Mouse (Mus musculus): ENCODE measurements around the gene Gata2. TPM values are rescaled to one million over a fixed set of nuclear protein-coding genes. Genes with fewer than 3 reads are reported as not detected.

Gene Gata2
- polyA plus RNA-seq, 1 experiment from 2014 or later, result 68.9 TPM

DNA sequence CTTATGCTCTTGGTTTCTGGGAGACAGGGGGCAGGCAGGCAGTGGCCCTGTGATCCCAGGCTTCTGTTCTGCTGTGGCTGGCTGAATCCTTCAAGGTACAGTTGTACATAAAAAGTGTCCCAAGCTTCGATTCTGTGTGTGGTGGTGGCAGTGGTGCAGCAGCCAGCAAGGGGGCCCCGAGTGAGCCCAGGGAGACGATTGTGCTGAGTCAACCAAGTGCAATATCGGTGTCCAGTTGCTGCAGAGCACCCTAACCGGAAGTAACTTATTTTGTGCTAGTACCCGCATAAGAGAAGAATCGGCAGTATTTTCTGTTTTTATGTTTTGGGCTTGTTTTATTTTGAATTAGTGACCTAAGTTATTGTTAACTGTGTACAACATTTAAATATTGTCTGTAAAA, 12.9 kb downstream of the Gata2 start:
- no peak overlapping the region for H3K4me3 ChIP-seq (ENCODE audit: low read length)
- H3K36me3 ChIP-seq (ENCODE audit: insufficient read depth, low read length), result no peaks in the 10 kb centered on the region
- no peaks in the 10 kb centered on the region for H3K9me3 ChIP-seq (ENCODE audit: low read length)
- no peak overlapping the region for H3K27ac ChIP-seq (ENCODE audit: low read length)
- H3K4me1 ChIP-seq (ENCODE audit: insufficient read depth, low read length), result peaks cover 31% of the 10 kb centered on the region
- no peak for ATAC-seq (ENCODE audit: low FRiP score, low TSS enrichment)
- 45% methylated on average over 7 of the region's 7 CpGs for WGBS
- H3K27me3 ChIP-seq (ENCODE audit: insufficient read depth, low read length), result peaks cover 52% of the 10 kb centered on the region
- H3K4me2 ChIP-seq (replicated peaks; ENCODE audit: low read depth, low read length), result no peak overlapping the region
- no peak overlapping the region for H3K9ac ChIP-seq (replicated peaks; ENCODE audit: low read length)

DNA sequence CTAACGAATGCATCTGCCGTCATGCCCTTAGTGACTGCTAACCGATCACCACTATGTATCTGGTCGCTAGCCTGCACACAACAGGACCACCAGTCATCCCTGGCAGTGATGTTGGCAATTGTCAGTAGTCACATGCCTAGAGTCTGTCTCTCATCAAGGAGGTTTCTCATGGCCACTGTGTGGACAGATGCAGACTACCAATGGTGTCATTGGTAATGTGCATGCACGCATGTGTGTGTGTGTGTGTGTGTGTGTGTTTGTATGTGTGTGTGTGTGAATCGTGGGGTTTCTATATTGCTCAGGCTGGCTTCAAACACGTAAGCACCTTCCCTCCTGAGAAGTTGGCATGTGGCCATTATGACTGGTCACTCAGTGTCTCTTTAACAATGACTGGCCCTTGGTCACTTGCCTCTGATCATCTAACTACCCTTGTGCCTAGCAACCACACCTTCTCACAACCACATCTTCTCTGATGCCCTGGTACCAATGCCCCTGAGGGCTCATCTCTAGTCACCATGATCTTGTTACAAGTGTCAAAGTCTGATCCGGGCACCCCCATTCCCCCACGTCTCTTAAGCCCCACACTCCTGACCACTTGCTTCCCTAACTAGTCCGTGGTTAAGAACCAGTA, 13.8 kb downstream of the Gata2 start:
- ATAC-seq (ENCODE audit: low FRiP score, low TSS enrichment), result no peak
- Histone ChIP-seq H3K4me2 (replicated peaks; ENCODE audit: low read depth, low read length) (no peak overlapping the region), H3K4me1 (ENCODE audit: insufficient read depth, low read length) (peaks cover 27% of the 10 kb centered on the region), H3K27ac (ENCODE audit: low read length) (no peak overlapping the region), H3K27me3 (ENCODE audit: insufficient read depth, low read length) (peaks cover 43% of the 10 kb centered on the region), H3K36me3 (ENCODE audit: insufficient read depth, low read length) (no peaks in the 10 kb centered on the region), H3K4me3 (ENCODE audit: low read length) (no peak overlapping the region), H3K9ac (replicated peaks; ENCODE audit: low read length) (no peak overlapping the region), H3K9me3 (ENCODE audit: low read length) (no peaks in the 10 kb centered on the region)
- 88% methylated on average over 10 of the region's 10 CpGs for WGBS

- WGBS, result 92% methylated on average over 3 of the region's 3 CpGs
- H3K9me3 ChIP-seq (ENCODE audit: low read length), result no peaks in the 10 kb centered on the region
- no peak overlapping the region for H3K4me2 ChIP-seq (replicated peaks; ENCODE audit: low read depth, low read length)
- peaks cover 21% of the 10 kb centered on the region for H3K4me1 ChIP-seq (ENCODE audit: insufficient read depth, low read length)
- H3K36me3 ChIP-seq (ENCODE audit: insufficient read depth, low read length), result no peaks in the 10 kb centered on the region
- H3K27ac ChIP-seq (ENCODE audit: low read length), result no peak overlapping the region
- H3K9ac ChIP-seq (replicated peaks; ENCODE audit: low read length), result no peak overlapping the region
- no peak overlapping the region for H3K4me3 ChIP-seq (ENCODE audit: low read length)
- no peak for ATAC-seq (ENCODE audit: low FRiP score, low TSS enrichment)
- H3K27me3 ChIP-seq (ENCODE audit: insufficient read depth, low read length), result peaks cover 40% of the 10 kb centered on the region
Measured at GRCm38 (mm10) chr6:88208321-88208720, 14.6 kb downstream of the Gata2 start.

- ATAC-seq (ENCODE audit: low FRiP score, low TSS enrichment), result no peak
- H3K27ac ChIP-seq (ENCODE audit: low read length), result no peak overlapping the region
Measured at GRCm38 (mm10) chr6:88209453-88209852, 15.8 kb downstream of the Gata2 start.

GRCm38 (mm10) chr6:88210182-88210581, 16.5 kb downstream of the Gata2 start:
- Histone ChIP-seq H3K9ac (replicated peaks; ENCODE audit: low read length) (no peak overlapping the region), H3K4me1 (ENCODE audit: insufficient read depth, low read length) (peaks cover 4% of the 10 kb centered on the region; the same call in 1 of the 2 replicates), H3K27me3 (ENCODE audit: insufficient read depth, low read length) (peaks cover 22% of the 10 kb centered on the region), H3K27ac (ENCODE audit: low read length) (no peak overlapping the region), H3K9me3 (ENCODE audit: low read length) (0 out of 2 replicates have a peak, but pooled peaks cover 2% of the 10 kb centered on the region), H3K4me2 (replicated peaks; ENCODE audit: low read depth, low read length) (no peak overlapping the region), H3K36me3 (ENCODE audit: insufficient read depth, low read length) (no peaks in the 10 kb centered on the region), H3K4me3 (ENCODE audit: low read length) (no peak overlapping the region)
- no peak for ATAC-seq (ENCODE audit: low FRiP score, low TSS enrichment)
- 67% methylated on average over 3 of the region's 3 CpGs for WGBS

More at GRCm38 (mm10) chr6:88209453-88209852, 15.8 kb downstream of the Gata2 start:
- Histone ChIP-seq H3K9ac (replicated peaks; ENCODE audit: low read length) (no peak overlapping the region), H3K27me3 (ENCODE audit: insufficient read depth, low read length) (peaks cover 29% of the 10 kb centered on the region), H3K9me3 (ENCODE audit: low read length) (0 out of 2 replicates have a peak, but pooled peaks cover 1% of the 10 kb centered on the region), H3K36me3 (ENCODE audit: insufficient read depth, low read length) (no peaks in the 10 kb centered on the region), H3K4me1 (ENCODE audit: insufficient read depth, low read length) (peaks cover 11% of the 10 kb centered on the region; the same call in 1 of the 2 replicates), H3K4me2 (replicated peaks; ENCODE audit: low read depth, low read length) (no peak overlapping the region), H3K4me3 (ENCODE audit: low read length) (no peak overlapping the region)
- WGBS, result 81% methylated on average over 5 of the region's 5 CpGs

DNA sequence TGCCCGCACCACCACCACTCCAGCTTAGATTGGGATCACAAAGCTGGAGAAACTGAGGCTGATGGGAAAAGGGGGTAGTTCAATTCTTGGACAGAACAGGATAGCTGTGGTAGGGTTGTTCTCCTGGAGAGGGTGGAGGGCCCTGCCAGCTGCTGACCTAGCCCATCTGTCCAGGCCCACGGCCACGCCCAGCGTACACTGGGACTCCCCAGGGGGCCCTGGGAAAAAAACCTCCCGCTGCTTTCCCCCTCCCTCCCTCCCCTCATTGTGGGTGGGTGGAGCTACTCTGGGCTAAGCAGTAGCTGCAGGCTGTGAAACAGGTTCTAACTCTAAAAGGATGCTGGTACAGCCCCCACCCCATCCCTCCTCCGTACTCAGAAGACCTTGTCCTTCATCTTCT, 22.1 kb downstream of the Gata2 start:
- ATAC-seq (ENCODE audit: low FRiP score, low TSS enrichment), result peak; percentile 67

DNA sequence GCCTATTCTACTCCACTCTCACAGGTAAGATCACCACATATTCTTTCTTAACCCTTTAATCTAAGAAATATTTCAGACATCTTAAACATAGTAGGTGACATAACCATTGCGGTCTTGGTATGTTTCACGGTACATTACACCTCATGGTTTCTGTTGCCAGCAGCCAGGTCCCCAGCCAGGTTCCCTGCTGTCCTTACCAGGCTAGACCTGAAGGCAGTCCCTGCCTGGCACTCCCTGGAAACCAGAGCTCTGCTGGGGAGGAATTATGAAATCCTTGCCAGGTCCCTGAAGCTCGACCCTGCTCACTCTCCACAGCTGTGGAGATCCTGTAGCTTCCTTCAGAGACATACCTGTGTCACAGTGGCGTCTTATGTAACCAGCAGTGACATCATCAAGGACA, 22.5 kb downstream of the Gata2 start:
- H3K36me3 ChIP-seq (ENCODE audit: insufficient read depth, low read length), result no peaks in the 10 kb centered on the region
- no peaks in the 10 kb centered on the region for H3K4me1 ChIP-seq (ENCODE audit: insufficient read depth, low read length)
- 78% methylated on average over 4 of the region's 4 CpGs for WGBS
- H3K9ac ChIP-seq (replicated peaks; ENCODE audit: low read length), result no peak overlapping the region
- peaks cover 7% of the 10 kb centered on the region; the same call in 1 of the 2 replicates for H3K9me3 ChIP-seq (ENCODE audit: low read length)
- H3K4me2 ChIP-seq (replicated peaks; ENCODE audit: low read depth, low read length), result no peak overlapping the region
- no peaks in the 10 kb centered on the region for H3K27me3 ChIP-seq (ENCODE audit: insufficient read depth, low read length)
- 0 out of 2 replicates have a peak, but pooled peaks have one; percentile 39 for ATAC-seq (ENCODE audit: low FRiP score, low TSS enrichment)
- H3K27ac ChIP-seq (ENCODE audit: low read length), result peak overlapping the region; percentile 52; the same call in 1 of the 2 replicates
- no peak overlapping the region for H3K4me3 ChIP-seq (ENCODE audit: low read length)

More for the DNA sequence above, 22.1 kb downstream of the Gata2 start:
- no peaks in the 10 kb centered on the region for H3K4me1 ChIP-seq (ENCODE audit: insufficient read depth, low read length)
- WGBS, result 37% methylated on average over 6 of the region's 6 CpGs
- H3K4me2 ChIP-seq (replicated peaks; ENCODE audit: low read depth, low read length), result no peak overlapping the region
- H3K9ac ChIP-seq (replicated peaks; ENCODE audit: low read length), result no peak overlapping the region
- no peak overlapping the region for H3K27ac ChIP-seq (ENCODE audit: low read length)
- no peaks in the 10 kb centered on the region for H3K27me3 ChIP-seq (ENCODE audit: insufficient read depth, low read length)
- H3K4me3 ChIP-seq (ENCODE audit: low read length), result no peak overlapping the region
- no peaks in the 10 kb centered on the region for H3K36me3 ChIP-seq (ENCODE audit: insufficient read depth, low read length)
- H3K9me3 ChIP-seq (ENCODE audit: low read length), result peaks cover 7% of the 10 kb centered on the region; the same call in 1 of the 2 replicates

- H3K27me3 ChIP-seq (ENCODE audit: insufficient read depth, low read length), result no peaks in the 10 kb centered on the region
- no peaks in the 10 kb centered on the region for H3K36me3 ChIP-seq (ENCODE audit: insufficient read depth, low read length)
- no peak overlapping the region for H3K4me3 ChIP-seq (ENCODE audit: low read length)
- no peak for ATAC-seq (ENCODE audit: low FRiP score, low TSS enrichment)
- no peak overlapping the region for H3K4me2 ChIP-seq (replicated peaks; ENCODE audit: low read depth, low read length)
- no peak overlapping the region for H3K9ac ChIP-seq (replicated peaks; ENCODE audit: low read length)
- H3K27ac ChIP-seq (ENCODE audit: low read length), result no peak overlapping the region
- no peaks in the 10 kb centered on the region for H3K4me1 ChIP-seq (ENCODE audit: insufficient read depth, low read length)
- H3K9me3 ChIP-seq (ENCODE audit: low read length), result peaks cover 7% of the 10 kb centered on the region; the same call in 1 of the 2 replicates
- 35% methylated on average over 4 of the region's 4 CpGs for WGBS
Measured at GRCm38 (mm10) chr6:88219094-88219493, 25.4 kb downstream of the Gata2 start.

- no peak for ATAC-seq (ENCODE audit: low FRiP score, low TSS enrichment)
- H3K9me3 ChIP-seq (ENCODE audit: low read length), result peaks cover 4% of the 10 kb centered on the region; the same call in 1 of the 2 replicates
- H3K4me1 ChIP-seq (ENCODE audit: insufficient read depth, low read length), result peaks cover 9% of the 10 kb centered on the region; the same call in 1 of the 2 replicates
- H3K27me3 ChIP-seq (ENCODE audit: insufficient read depth, low read length), result no peaks in the 10 kb centered on the region
- H3K4me2 ChIP-seq (replicated peaks; ENCODE audit: low read depth, low read length), result no peak within 1 kb of the TSS
- no peak within 1 kb of the TSS for H3K27ac ChIP-seq (ENCODE audit: low read length)
- H3K9ac ChIP-seq (replicated peaks; ENCODE audit: low read length), result no peak within 1 kb of the TSS
- WGBS, result 47% methylated on average over 10 of the region's 10 CpGs
- H3K4me3 ChIP-seq (ENCODE audit: low read length), result no peak within 1 kb of the TSS
- no peaks in the 10 kb centered on the region for H3K36me3 ChIP-seq (ENCODE audit: insufficient read depth, low read length)
Measured at GRCm38 (mm10) chr6:88221968-88222367, 28.3 kb downstream of the Gata2 start, which contains the start of gene Dnajb8. Gene Dnajb8, plus strand, starts transcription at chr6:88222268.

DNA sequence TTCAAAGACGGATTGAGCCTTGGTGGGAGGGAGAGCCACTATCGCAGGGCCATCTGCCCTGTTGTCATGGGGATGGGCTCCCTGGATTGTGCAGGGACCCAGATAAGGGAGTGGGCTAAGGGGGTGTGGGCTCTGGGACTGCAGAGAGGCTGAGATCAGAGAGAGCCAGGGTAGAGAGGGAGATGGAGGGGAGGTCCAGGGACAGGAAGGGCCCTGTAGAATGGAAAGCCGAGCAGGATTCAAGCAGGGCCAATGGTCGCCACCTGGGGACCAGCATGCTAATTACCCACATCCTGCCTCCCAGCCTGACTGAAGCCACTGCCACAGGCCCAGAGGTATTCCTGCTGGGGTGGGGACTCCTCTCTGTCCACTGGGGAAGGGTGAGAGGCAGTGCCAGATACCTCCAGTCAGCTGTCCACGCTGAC, 32.9 kb downstream of the Gata2 start:
- Histone ChIP-seq H3K27ac (ENCODE audit: low read length) (no peak overlapping the region), H3K27me3 (ENCODE audit: insufficient read depth, low read length) (no peaks in the 10 kb centered on the region), H3K9ac (replicated peaks; ENCODE audit: low read length) (no peak overlapping the region), H3K9me3 (ENCODE audit: low read length) (no peaks in the 10 kb centered on the region), H3K36me3 (ENCODE audit: insufficient read depth, low read length) (no peaks in the 10 kb centered on the region), H3K4me3 (ENCODE audit: low read length) (no peak overlapping the region), H3K4me1 (ENCODE audit: insufficient read depth, low read length) (peaks cover 22% of the 10 kb centered on the region; the same call in 1 of the 2 replicates), H3K4me2 (replicated peaks; ENCODE audit: low read depth, low read length) (no peak overlapping the region)
- whole genome bisulfite sequencing, result 18% methylated on average over 5 of the region's 5 CpGs
- peak; percentile 21; the same call in 1 of the 2 replicates for ATAC-seq (ENCODE audit: low FRiP score, low TSS enrichment)

Measured in kidney, embryonic 16.5 days (tissue).